Mouse (Mus musculus): Measurements from ENCODE around the gene Henmt1.

The Henmt1 gene

DNA sequence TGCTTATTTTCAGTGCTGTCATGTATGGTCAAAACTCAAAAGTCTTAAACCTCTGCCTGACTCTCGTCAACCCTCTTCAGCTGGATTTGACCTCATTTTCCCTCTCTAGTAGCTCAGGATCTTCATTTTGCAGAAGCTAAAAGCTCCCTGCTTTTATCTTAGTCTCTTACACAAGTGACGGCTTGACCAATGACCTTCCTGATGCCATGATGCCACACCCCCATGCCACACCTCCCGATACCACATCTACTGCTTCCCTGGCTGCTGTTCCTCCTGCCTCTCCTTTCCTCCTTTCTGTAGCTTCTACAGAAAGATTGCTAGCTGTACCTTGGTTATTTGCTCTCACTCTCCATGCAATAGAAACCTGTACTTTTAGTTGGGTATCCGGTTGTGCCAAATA is 58.1 kb downstream of the Henmt1 start:
- no peak for DNase-seq

DNA sequence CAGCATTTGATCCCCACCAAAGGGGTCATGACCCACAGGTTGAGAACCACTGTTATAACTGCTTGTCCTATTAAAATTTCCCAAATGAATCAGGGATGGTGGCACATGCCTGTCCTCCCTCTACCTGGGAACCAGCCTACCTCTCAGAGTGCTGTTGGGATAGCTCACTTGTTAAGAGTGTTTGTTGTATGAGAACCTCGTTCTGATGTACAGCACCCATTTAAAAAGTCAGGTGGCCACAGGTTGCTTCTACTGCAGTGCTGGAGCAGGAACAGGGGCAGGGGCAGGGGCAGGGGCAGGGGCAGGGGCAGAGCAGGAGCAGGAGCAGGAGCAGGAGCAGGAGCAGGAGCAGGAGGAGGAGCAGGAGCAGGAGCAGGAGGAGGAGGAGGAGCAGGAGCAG is 59.5 kb downstream of the Henmt1 start:
- no peak for DNase-seq

DNA sequence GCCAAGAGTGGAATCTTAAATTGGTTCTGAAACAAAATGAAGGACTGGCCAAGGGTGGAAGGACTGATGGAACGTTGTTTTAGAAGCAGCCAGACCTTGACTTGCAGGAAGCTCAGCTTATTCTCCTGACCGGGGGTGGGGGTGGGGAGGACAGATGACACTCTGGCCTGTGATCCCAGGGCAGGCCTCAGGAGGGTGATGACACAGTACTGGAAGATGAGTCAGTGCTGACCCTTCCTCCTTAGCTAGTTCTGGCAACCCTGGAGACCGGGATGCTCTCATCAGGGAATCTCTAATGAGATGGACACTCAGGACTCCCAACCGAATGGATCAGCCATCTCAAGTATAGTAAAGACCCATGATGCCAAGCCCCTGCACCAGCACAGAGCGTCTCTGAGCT is 66.1 kb downstream of the Henmt1 start:
- DNase-seq, result no peak

DNA sequence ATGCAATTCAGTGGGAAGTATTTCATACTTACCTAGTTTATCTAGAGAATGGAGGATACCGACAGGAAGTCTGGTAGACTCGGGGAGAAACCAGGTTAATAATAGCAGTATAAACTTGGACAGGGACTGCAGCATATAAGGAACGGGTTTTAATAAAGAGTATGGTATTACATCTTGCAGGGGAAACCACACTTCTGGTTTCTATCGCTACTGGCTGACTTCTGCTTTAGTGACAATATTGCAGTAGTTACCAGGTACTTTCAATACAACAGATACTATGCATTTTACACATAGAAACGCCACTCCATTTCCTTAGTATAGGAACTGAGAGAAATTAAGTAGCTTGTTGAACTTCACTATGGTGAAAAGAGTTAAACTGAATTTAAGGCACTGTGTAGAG is 68.5 kb downstream of the Henmt1 start:
- DNase-seq, result no peak

Measured in cerebellum, postnatal 14 days (tissue).